Mouse (Mus musculus) hindbrain, postnatal 0 days (tissue): ENCODE measurements around the gene Defb45. TPM values are rescaled to one million over a fixed set of nuclear protein-coding genes. Genes with fewer than 3 reads are reported as not detected.

ENCODE experiments used
- ATAC-seq: fragments of 200-750 bp; cut with Nextera tagmentation; 2 replicates; pipeline ENCODE4 v1.8.0; 2017; ENCODE audit warnings: mild to moderate bottlenecking, moderate TSS enrichment, moderate library complexity
- DNase-seq: peaks from one replicate; pipeline ENCODE4 v3.0.0-alpha.2; 2015; ENCODE audit warnings: low spot score
- H3K27ac ChIP-seq: fragments of 300-500 bp; sonication (generic); 2 replicates; pipeline ENCODE4 v1.5.1; 2014; ENCODE audit warnings: mild to moderate bottlenecking
- H3K27me3 ChIP-seq: fragments of 300-500 bp; sonication (generic); 2 replicates; pipeline ENCODE4 v1.6.1; 2014; ENCODE audit warnings: low read length, mixed read lengths; ENCODE audit not compliant: insufficient read depth
- H3K36me3 ChIP-seq: fragments of 300-500 bp; sonication (generic); 2 replicates; pipeline ENCODE4 v1.6.1; 2014; ENCODE audit warnings: low read length, mixed read lengths; ENCODE audit not compliant: insufficient read depth
- H3K4me1 ChIP-seq: fragments of 300-500 bp; sonication (generic); 2 replicates; pipeline ENCODE4 v1.6.1; 2014; ENCODE audit warnings: antibody characterized with exemption, low read length, mixed read lengths; ENCODE audit not compliant: insufficient read depth
- H3K4me2 ChIP-seq: fragments of 300-500 bp; sonication (generic); 2 replicates; pipeline ENCODE4 v1.6.1; 2014; ENCODE audit warnings: low read depth, mild to moderate bottlenecking, low read length, moderate library complexity, mixed read lengths
- H3K4me3 ChIP-seq: fragments of 300-500 bp; sonication (generic); 2 replicates; pipeline ENCODE4 v1.5.1; 2014; ENCODE audit warnings: low read length
- H3K9ac ChIP-seq: fragments of 300-500 bp; sonication (generic); replicated peaks from 2 replicates; pipeline ENCODE4 v1.6.1; 2014; ENCODE audit warnings: mild to moderate bottlenecking, low read length, moderate library complexity, mixed read lengths
- H3K9me3 ChIP-seq: fragments of 300-500 bp; sonication (generic); 2 replicates; pipeline ENCODE4 v1.6.1; 2016; ENCODE audit warnings: low read length, mixed read lengths
- CTCF ChIP-seq: IDR thresholded peaks from 2 replicates; pipeline ENCODE4 v1.5.1; 2016; ENCODE audit warnings: antibody characterized with exemption, control low read depth, low read depth
- WGBS: fragments of 180-500 bp; shearing (Covaris S2); extraction: QIAGEN DNeasy Blood & Tissue Kit; methylation state at CpG from one replicate; pipeline ENCODE4 v1.1.7; 2014; 5-methylcytosine and 5-hydroxymethylcytosine counted together
- polyA plus RNA-seq: library from polyadenylated mRNA; unstranded; fragments of >200 nt; fragmentation: Nextera tagmentation; extraction: Ambion mirVana; gene quantifications from 2 replicates; pipeline ENCODE4 v1.2.1, GENCODE M21; 2015
- total RNA-seq: library from RNA; depleted of rRNA; stranded (reverse); fragments of >200 nt; gene quantifications from 2 replicates; pipeline ENCODE4 v1.2.3, GENCODE M21; 2014

Defb45 gene
- total and polyA plus RNA-seq, 2 experiments from 2014 or later: not detected

GRCm38 (mm10) chr2:152608719-152609118 is 9.5 kb upstream of the Defb45 start:
- Histone ChIP-seq H3K4me1 (no peaks in the 10 kb centered on the region), H3K27ac (no peak overlapping the region), H3K4me3 (no peak overlapping the region), H3K4me2 (no peak overlapping the region), H3K36me3 (no peaks in the 10 kb centered on the region), H3K9ac (no peak overlapping the region), H3K27me3 (no peaks in the 10 kb centered on the region), H3K9me3 (no peaks in the 10 kb centered on the region)
- peak; percentile 19; the same call in 1 of the 2 replicates for TF ChIP-seq CTCF
- ATAC-seq (no peak), DNase-seq (no peak)
- WGBS: 92% methylated on average over 1 of the region's 1 CpGs

GRCm38 (mm10) chr2:152607746-152608145 is 8.5 kb upstream of the Defb45 start:
- DNase-seq: no peak
- H3K4me1 ChIP-seq: no peaks in the 10 kb centered on the region
- no peak for TF ChIP-seq CTCF
- H3K27me3 ChIP-seq: no peaks in the 10 kb centered on the region
- no peaks in the 10 kb centered on the region for H3K9me3 ChIP-seq
- no peak overlapping the region for H3K27ac ChIP-seq
- no peak for ATAC-seq
- WGBS: 77% methylated on average over 6 of the region's 6 CpGs
- H3K9ac ChIP-seq: no peak overlapping the region
- no peak overlapping the region for H3K4me3 ChIP-seq
- no peaks in the 10 kb centered on the region for H3K36me3 ChIP-seq
- H3K4me2 ChIP-seq: no peak overlapping the region

GRCm38 (mm10) chr2:152604057-152604456 is 4.9 kb upstream of the Defb45 start, which contains the start of gene Defb36:
Defb36 (plus strand) TSS chr2:152604327.
- Histone ChIP-seq H3K9me3 (no peaks in the 10 kb centered on the region), H3K4me3 (no peak within 1 kb of the TSS), H3K4me2 (no peak within 1 kb of the TSS), H3K36me3 (no peaks in the 10 kb centered on the region), H3K9ac (no peak within 1 kb of the TSS), H3K27ac (no peak within 1 kb of the TSS), H3K4me1 (no peaks in the 10 kb centered on the region), H3K27me3 (no peaks in the 10 kb centered on the region)
- no peak for ATAC-seq
- peak; percentile 22 for DNase-seq
- TF ChIP-seq CTCF: peak; percentile 44
- 78% methylated on average over 15 of the region's 15 CpGs for WGBS

GRCm38 (mm10) chr2:152601275-152601960 is 2.2 kb upstream of the Defb45 start:
- Histone ChIP-seq H3K27me3 (no peaks in the 10 kb centered on the region), H3K27ac (no peak overlapping the region), H3K4me2 (no peak overlapping the region), H3K4me1 (no peaks in the 10 kb centered on the region), H3K36me3 (no peaks in the 10 kb centered on the region), H3K4me3 (no peak overlapping the region), H3K9ac (no peak overlapping the region), H3K9me3 (no peaks in the 10 kb centered on the region)
- TF ChIP-seq CTCF: peak; percentile 45
- ATAC-seq: no peak
- 80% methylated on average over 4 of the region's 4 CpGs for WGBS
- no peak for DNase-seq

- TF ChIP-seq CTCF: no peak
- no peak for ATAC-seq
- no peak overlapping the region for H3K4me2 ChIP-seq
- 84% methylated on average over 6 of the region's 6 CpGs for WGBS
- no peaks in the 10 kb centered on the region for H3K4me1 ChIP-seq
- H3K4me3 ChIP-seq: no peak overlapping the region
- no peaks in the 10 kb centered on the region for H3K9me3 ChIP-seq
- no peak for DNase-seq
- H3K36me3 ChIP-seq: no peaks in the 10 kb centered on the region
- no peak overlapping the region for H3K27ac ChIP-seq
- no peak overlapping the region for H3K9ac ChIP-seq
- H3K27me3 ChIP-seq: no peaks in the 10 kb centered on the region
Measured at GRCm38 (mm10) chr2:152600076-152600475, 877 bp upstream of the Defb45 start.

GRCm38 (mm10) chr2:152589021-152589420 is 10.2 kb downstream of the Defb45 start:
- Histone ChIP-seq H3K4me3 (no peak overlapping the region), H3K9ac (no peak overlapping the region), H3K4me1 (no peaks in the 10 kb centered on the region), H3K4me2 (no peak overlapping the region), H3K9me3 (no peaks in the 10 kb centered on the region), H3K27me3 (no peaks in the 10 kb centered on the region), H3K36me3 (no peaks in the 10 kb centered on the region), H3K27ac (no peak overlapping the region)
- no peak for DNase-seq
- TF ChIP-seq CTCF: no peak
- no peak for ATAC-seq
- 56% methylated on average over 6 of the region's 6 CpGs for WGBS

GRCm38 (mm10) chr2:152588450-152588849 is 10.7 kb downstream of the Defb45 start:
- no peak for DNase-seq
- no peaks in the 10 kb centered on the region for H3K27me3 ChIP-seq
- no peak overlapping the region for H3K9ac ChIP-seq
- no peak for ATAC-seq
- no peak overlapping the region for H3K4me2 ChIP-seq
- no peaks in the 10 kb centered on the region for H3K9me3 ChIP-seq
- H3K4me1 ChIP-seq: no peaks in the 10 kb centered on the region
- H3K4me3 ChIP-seq: no peak overlapping the region
- 51% methylated on average over 2 of the region's 2 CpGs for WGBS
- no peak for TF ChIP-seq CTCF
- H3K36me3 ChIP-seq: no peaks in the 10 kb centered on the region
- H3K27ac ChIP-seq: no peak overlapping the region
